Mouse (Mus musculus) liver, postnatal 0 days (tissue): ENCODE measurements around the gene Megf8.

Experiments
- CTCF ChIP-seq: sonication (generic); IDR thresholded peaks from 2 replicates; pipeline ENCODE4 v1.5.1; 2016; ENCODE audit warnings: antibody characterized with exemption, low read depth
- EP300 ChIP-seq: IDR thresholded peaks from 2 replicates; pipeline ENCODE4 v1.6.1; 2016; ENCODE audit warnings: antibody characterized with exemption, low read depth, mild to moderate bottlenecking

- TF ChIP-seq CTCF (no peak), EP300 (no peak)
Measured at GRCm38 (mm10) chr7:25378181-25379100, 61.5 kb downstream of the Megf8 start.
